Comparison of ENCODE assay signal across 23 mouse cellular contexts in the genomic region with DNA sequence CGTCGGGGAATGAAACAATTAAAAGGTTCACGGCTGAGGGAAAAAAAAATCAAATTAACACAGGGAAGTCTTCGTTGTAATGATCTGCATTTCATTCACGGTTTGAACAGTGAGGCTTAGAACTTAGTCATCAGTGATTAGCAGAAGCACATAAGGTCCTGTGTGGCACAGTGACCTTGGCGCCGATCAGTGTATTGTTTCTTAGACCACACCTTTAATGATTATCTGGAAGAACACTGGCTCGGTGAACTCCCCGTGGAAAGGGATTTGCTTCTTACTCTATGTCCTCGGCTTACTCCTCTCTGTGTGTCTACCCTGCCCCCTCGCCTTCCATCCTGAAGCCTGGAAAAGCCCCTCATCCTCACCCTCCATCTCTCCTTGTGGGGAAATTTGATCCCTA.
"Had no signal": no experiment of that assay in that cellular context is flagged by ENCODE, and none has a peak within 500 bp of the region (broad histone marks: within the 10 kb centered on the region; RNA-seq: fewer than 3 reads in every experiment).

No protein-coding gene starts in this region.

- H3K27me3 ChIP-seq: limb, embryonic 12.5 days; limb, embryonic 15.5 days; lung, embryonic 15.5 days; midbrain, embryonic 13.5 days; neural tube, embryonic 13.5 days had no signal

- H3K4me3 ChIP-seq: left cerebral cortex, adult 2 months; limb, embryonic 12.5 days; limb, embryonic 15.5 days; lung, embryonic 15.5 days; megakaryocyte, embryonic 14.5 days; midbrain, embryonic 10.5 days; midbrain, embryonic 13.5 days; myocyte; neural tube, embryonic 13.5 days had no signal

- ATAC-seq: intestine, postnatal 0 days; liver, postnatal 0 days; midbrain, embryonic 13.5 days; midbrain, embryonic 16.5 days had no signal

- H3K9me3 ChIP-seq: limb, embryonic 12.5 days; limb, embryonic 15.5 days; lung, embryonic 15.5 days; megakaryocyte, embryonic 14.5 days; midbrain, embryonic 10.5 days; midbrain, embryonic 13.5 days; neural tube, embryonic 13.5 days had no signal

- H3K27ac ChIP-seq: left cerebral cortex, adult 2 months; limb, embryonic 12.5 days; limb, embryonic 15.5 days; liver, embryonic 14.5 days; lung, embryonic 15.5 days; midbrain, embryonic 10.5 days; midbrain, embryonic 13.5 days; neural tube, embryonic 13.5 days had no signal

- H3K36me3 ChIP-seq: limb, embryonic 12.5 days; limb, embryonic 15.5 days; lung, embryonic 15.5 days; midbrain, embryonic 10.5 days; midbrain, embryonic 13.5 days; neural tube, embryonic 13.5 days had no signal

- H3K4me1 ChIP-seq: midbrain, embryonic 13.5 days; neural tube, embryonic 13.5 days had no signal

- H3K4me2 ChIP-seq: limb, embryonic 12.5 days; limb, embryonic 15.5 days; liver, embryonic 11.5 days; lung, embryonic 15.5 days; midbrain, embryonic 13.5 days; neural tube, embryonic 13.5 days had no signal

- H3K9ac ChIP-seq: limb, embryonic 12.5 days; limb, embryonic 15.5 days; liver, embryonic 14.5 days; liver, postnatal 0 days; lung, embryonic 15.5 days; midbrain, embryonic 13.5 days; neural tube, embryonic 13.5 days had no signal

- DNase-seq: kidney, adult 2 months; kidney, postnatal 36 days; layer of hippocampus, postnatal 36 days; liver, postnatal 0 days; lung, postnatal 10 days; lung, postnatal 36 days; right cerebral cortex, adult 18-20 months; right cerebral cortex, postnatal 14 days; right cerebral cortex, postnatal 4 days; thymus, postnatal 25 days had no signal
